Mouse (Mus musculus): ENCODE data around the gene Sox5. TPM values are rescaled to one million over a fixed set of nuclear protein-coding genes. Genes with fewer than 3 reads are reported as not detected.

The Sox5 gene
- polyA plus RNA-seq, 2 experiments: 1.6 to 1.7 TPM

GRCm38 (mm10) chr6:144483166-144483565 lies 298.6 kb downstream of the Sox5 start:
- WGBS (ENCODE audit: insufficient replicate concordance): 50% methylated on average over 4 of the region's 4 CpGs
- H3K36me3 ChIP-seq (replicated peaks; ENCODE audit: control insufficient read depth, insufficient read depth, low read depth): no peaks in the 10 kb centered on the region
- TF ChIP-seq CTCF (IDR thresholded peaks at IDR 0.05; ENCODE audit: low read depth) (no peak), EP300 (IDR thresholded peaks at IDR 0.05; ENCODE audit: low read depth) (no peak)
- no peak overlapping the region for H3K4me3 ChIP-seq (ENCODE audit: insufficient read depth in 1 of 2, low read depth in 2 of 2, low read length in 2 of 2)
- no peak overlapping the region for H3K27ac ChIP-seq
- no peaks in the 10 kb centered on the region for H3K4me1 ChIP-seq (replicated peaks; ENCODE audit: control insufficient read depth in 2 of 2, insufficient read depth in 2 of 2, low read length in 1 of 2)
- no peaks in the 10 kb centered on the region for H3K9me3 ChIP-seq (ENCODE audit: control insufficient read depth, low read length)
- H3K4me2 ChIP-seq (ENCODE audit: low read depth): no peak overlapping the region
- no peaks in the 10 kb centered on the region for H3K27me3 ChIP-seq (ENCODE audit: control insufficient read depth, insufficient read depth, low read length)
- no peak for ATAC-seq (ENCODE audit: insufficient read depth)
- H3K9ac ChIP-seq (replicated peaks): no peak overlapping the region
- DNase-seq (ENCODE audit: low read depth in 3 of 3, low spot score in 3 of 3): no peak

- TF ChIP-seq EP300 (IDR thresholded peaks at IDR 0.05; ENCODE audit: low read depth) (no peak), CTCF (IDR thresholded peaks at IDR 0.05; ENCODE audit: low read depth) (no peak)
- H3K27ac ChIP-seq: no peak overlapping the region
- H3K4me2 ChIP-seq (ENCODE audit: low read depth): no peak overlapping the region
- H3K36me3 ChIP-seq (replicated peaks; ENCODE audit: control insufficient read depth, insufficient read depth, low read depth): no peaks in the 10 kb centered on the region
- H3K9ac ChIP-seq (replicated peaks): no peak overlapping the region
- DNase-seq (ENCODE audit: low read depth in 3 of 3, low spot score in 3 of 3) (no peak), ATAC-seq (ENCODE audit: insufficient read depth) (no peak)
- H3K4me3 ChIP-seq (ENCODE audit: insufficient read depth in 1 of 2, low read depth in 2 of 2, low read length in 2 of 2): no peak overlapping the region
- 50% methylated on average over 5 of the region's 5 CpGs for WGBS (ENCODE audit: insufficient replicate concordance)
- H3K4me1 ChIP-seq (replicated peaks; ENCODE audit: control insufficient read depth in 2 of 2, insufficient read depth in 2 of 2, low read length in 1 of 2): no peaks in the 10 kb centered on the region
- H3K27me3 ChIP-seq (ENCODE audit: control insufficient read depth, insufficient read depth, low read length): no peaks in the 10 kb centered on the region
- H3K9me3 ChIP-seq (ENCODE audit: control insufficient read depth, low read length): no peaks in the 10 kb centered on the region
Measured at GRCm38 (mm10) chr6:144480648-144481528, 300.9 kb downstream of the Sox5 start.

GRCm38 (mm10) chr6:144479861-144480260 lies 301.9 kb downstream of the Sox5 start:
- no peak overlapping the region for H3K4me3 ChIP-seq (ENCODE audit: insufficient read depth in 1 of 2, low read depth in 2 of 2, low read length in 2 of 2)
- H3K27me3 ChIP-seq (ENCODE audit: control insufficient read depth, insufficient read depth, low read length): no peaks in the 10 kb centered on the region
- H3K4me1 ChIP-seq (replicated peaks; ENCODE audit: control insufficient read depth in 2 of 2, insufficient read depth in 2 of 2, low read length in 1 of 2): no peaks in the 10 kb centered on the region
- 69% methylated on average over 4 of the region's 4 CpGs for WGBS (ENCODE audit: insufficient replicate concordance)
- no peak for TF ChIP-seq CTCF (IDR thresholded peaks at IDR 0.05; ENCODE audit: low read depth)
- no peak for TF ChIP-seq EP300 (IDR thresholded peaks at IDR 0.05; ENCODE audit: low read depth)
- no peak for DNase-seq (ENCODE audit: low read depth in 3 of 3, low spot score in 3 of 3)
- no peak overlapping the region for H3K9ac ChIP-seq (replicated peaks)
- no peak for ATAC-seq (ENCODE audit: insufficient read depth)
- no peaks in the 10 kb centered on the region for H3K36me3 ChIP-seq (replicated peaks; ENCODE audit: control insufficient read depth, insufficient read depth, low read depth)
- no peak overlapping the region for H3K4me2 ChIP-seq (ENCODE audit: low read depth)
- no peak overlapping the region for H3K27ac ChIP-seq
- no peaks in the 10 kb centered on the region for H3K9me3 ChIP-seq (ENCODE audit: control insufficient read depth, low read length)

GRCm38 (mm10) chr6:144477287-144478064 lies 304.3 kb downstream of the Sox5 start:
- ATAC-seq (ENCODE audit: insufficient read depth): no peak
- 65% methylated on average over 16 of the region's 16 CpGs for WGBS (ENCODE audit: insufficient replicate concordance)
- H3K27me3 ChIP-seq (ENCODE audit: control insufficient read depth, insufficient read depth, low read length): no peaks in the 10 kb centered on the region
- H3K27ac ChIP-seq: no peak overlapping the region
- H3K36me3 ChIP-seq (replicated peaks; ENCODE audit: control insufficient read depth, insufficient read depth, low read depth): no peaks in the 10 kb centered on the region
- TF ChIP-seq EP300 (IDR thresholded peaks at IDR 0.05; ENCODE audit: low read depth) (no peak), CTCF (IDR thresholded peaks at IDR 0.05; ENCODE audit: low read depth) (no peak)
- no peak overlapping the region for H3K4me3 ChIP-seq (ENCODE audit: insufficient read depth in 1 of 2, low read depth in 2 of 2, low read length in 2 of 2)
- H3K4me2 ChIP-seq (ENCODE audit: low read depth): no peak overlapping the region
- no peak overlapping the region for H3K9ac ChIP-seq (replicated peaks)
- no peak for DNase-seq (ENCODE audit: low read depth in 3 of 3, low spot score in 3 of 3)
- no peaks in the 10 kb centered on the region for H3K4me1 ChIP-seq (replicated peaks; ENCODE audit: control insufficient read depth in 2 of 2, insufficient read depth in 2 of 2, low read length in 1 of 2)
- no peaks in the 10 kb centered on the region for H3K9me3 ChIP-seq (ENCODE audit: control insufficient read depth, low read length)

- Histone ChIP-seq H3K36me3 (replicated peaks; ENCODE audit: control insufficient read depth, insufficient read depth, low read depth) (no peaks in the 10 kb centered on the region), H3K27ac (no peak overlapping the region), H3K27me3 (ENCODE audit: control insufficient read depth, insufficient read depth, low read length) (no peaks in the 10 kb centered on the region), H3K4me2 (ENCODE audit: low read depth) (no peak overlapping the region), H3K9ac (replicated peaks) (no peak overlapping the region), H3K4me3 (ENCODE audit: insufficient read depth in 1 of 2, low read depth in 2 of 2, low read length in 2 of 2) (no peak overlapping the region), H3K9me3 (ENCODE audit: control insufficient read depth, low read length) (no peaks in the 10 kb centered on the region), H3K4me1 (replicated peaks; ENCODE audit: control insufficient read depth in 2 of 2, insufficient read depth in 2 of 2, low read length in 1 of 2) (no peaks in the 10 kb centered on the region)
- WGBS (ENCODE audit: insufficient replicate concordance): 63% methylated on average over 7 of the region's 7 CpGs
- no peak for TF ChIP-seq CTCF (IDR thresholded peaks at IDR 0.05; ENCODE audit: low read depth)
- no peak for TF ChIP-seq EP300 (IDR thresholded peaks at IDR 0.05; ENCODE audit: low read depth)
- no peak for DNase-seq (ENCODE audit: low read depth in 3 of 3, low spot score in 3 of 3)
- ATAC-seq (ENCODE audit: insufficient read depth): no peak
Measured at GRCm38 (mm10) chr6:144473437-144473836, 308.3 kb downstream of the Sox5 start.

Measured in liver, embryonic 14.5 days (tissue).